Mouse (Mus musculus) inflammation-experienced regulatory T-cells (primary cell): Measurements from ENCODE around the gene Pecr. TPM values are rescaled to one million over a fixed set of nuclear protein-coding genes. Genes with fewer than 3 reads are reported as not detected.

Source experiments
- polyA plus RNA-seq, 2 experiments: library from polyadenylated mRNA; unstranded; fragments of 100-300 nt; shearing (Covaris generic); gene quantifications; one replicate each; pipeline ENCODE4 v1.2.1; 2017

Gene Pecr
- polyA plus RNA-seq: 1 to 10 TPM; 5.8 to 6.1 TPM

DNA sequence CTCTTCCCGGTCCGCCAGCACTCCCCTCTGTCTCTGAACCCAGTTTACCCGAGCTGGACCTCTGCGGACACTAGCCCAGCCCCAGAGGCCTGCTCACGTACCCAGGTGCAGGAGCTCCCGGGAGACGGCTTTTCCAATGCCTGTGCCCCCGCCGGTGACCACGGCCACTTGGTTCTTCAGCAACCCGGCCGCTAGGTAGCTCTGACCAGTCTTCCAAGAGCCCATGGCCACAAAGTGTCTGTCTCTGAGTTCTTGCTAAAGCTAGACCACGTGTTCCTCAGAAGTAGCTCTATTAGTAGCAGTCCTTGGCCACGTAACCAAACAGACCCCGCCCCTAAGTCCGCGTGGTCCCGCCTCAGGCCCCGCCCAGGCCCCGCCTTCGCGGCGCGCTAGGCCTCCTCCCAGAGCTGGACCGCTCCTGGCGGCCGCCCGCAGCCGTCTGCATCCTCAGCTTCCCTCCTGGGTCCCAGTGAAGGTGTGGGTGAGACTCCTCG is at the start of gene Pecr, which contains the start of gene Tmem169:
Gene Pecr (minus strand): TSS at position 323 of the 494 bp plus-strand sequence.
Gene Tmem169 (plus strand): TSS at position 378 of the 494 bp plus-strand sequence.

DNA sequence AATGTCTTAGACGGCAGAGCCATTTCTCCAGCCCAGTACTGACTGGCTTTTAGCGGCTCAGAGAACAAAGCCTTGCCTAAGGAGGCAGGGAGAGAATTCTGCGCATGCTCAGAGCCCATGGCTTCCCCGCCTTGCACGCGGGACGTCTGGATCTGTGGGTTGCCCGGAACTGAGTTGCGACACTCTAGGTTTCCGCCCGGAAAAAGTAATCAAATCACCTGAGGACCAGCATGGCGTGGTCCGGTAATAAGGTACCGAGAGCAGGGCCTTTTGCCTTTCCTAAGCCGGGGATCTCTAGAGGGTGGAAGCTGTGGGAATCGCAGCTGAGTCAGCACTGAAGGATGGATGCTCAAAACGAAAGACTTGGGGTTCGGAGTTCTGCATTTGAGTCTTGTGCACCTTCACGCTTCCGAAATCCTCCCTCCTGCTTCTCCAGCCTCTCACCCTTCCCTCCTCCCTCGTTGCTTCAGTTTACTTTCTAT is 23.2 kb upstream of the Pecr start, which contains the start of gene Xrcc5:
Gene Xrcc5 (plus strand): TSS at position 105 of the 482 bp plus-strand sequence.

DNA sequence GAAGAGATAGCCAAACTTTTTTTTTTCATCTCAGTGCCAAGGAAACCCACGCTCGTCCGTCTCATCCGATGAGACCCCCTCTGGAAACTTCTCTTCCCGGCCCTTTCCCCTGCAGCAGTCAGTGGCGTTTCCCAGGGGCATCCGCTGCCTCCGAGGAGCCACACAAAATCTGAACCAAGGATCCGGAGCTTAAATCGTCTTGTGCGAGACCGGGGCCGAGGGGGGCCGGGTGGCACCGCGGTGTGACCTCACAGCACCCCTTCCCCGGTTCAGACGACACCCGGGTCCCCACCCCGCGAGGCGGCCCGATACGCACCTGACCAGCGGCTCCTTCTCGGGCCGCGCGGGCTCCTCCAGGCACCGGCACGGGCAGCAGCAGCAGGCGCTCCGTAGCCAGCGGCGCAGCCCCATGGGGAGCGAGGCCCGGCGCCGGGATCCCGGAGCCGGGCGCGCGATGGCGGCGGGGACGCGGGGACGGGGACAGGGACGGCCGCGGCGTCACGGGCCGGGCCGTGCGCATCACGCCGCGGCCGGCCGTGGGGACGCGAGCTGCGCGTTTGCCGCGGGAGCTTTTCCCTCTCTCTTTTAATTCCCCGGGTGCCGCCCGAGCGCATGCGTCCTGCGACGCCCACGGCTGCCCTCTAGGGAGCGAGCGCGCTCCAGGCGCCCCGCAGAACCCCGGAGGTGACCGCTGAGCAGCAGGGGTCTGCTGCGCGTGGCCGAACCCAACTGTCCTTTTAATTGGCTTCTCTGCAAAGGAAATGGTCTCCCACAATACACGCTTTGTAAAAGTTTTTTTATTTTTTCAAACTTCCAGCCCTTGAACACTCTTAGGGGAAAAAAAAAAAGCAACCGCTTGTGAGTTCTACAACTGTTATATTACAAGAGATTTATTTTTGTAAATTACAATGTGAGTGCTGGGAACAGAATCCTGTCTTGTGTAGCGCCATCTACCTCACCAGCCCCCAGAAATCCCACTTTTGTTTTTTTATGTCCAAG is 72.1 kb downstream of the Pecr start, which contains the start of gene Mreg:
Gene Mreg (minus strand): TSS at position 607 of the 999 bp plus-strand sequence.

Other genes starting within 250 kb of the Pecr start
- gene Mreg, start 72.0 kb downstream of the Pecr start, polyA plus RNA-seq: under 1 TPM; 0.37 to 0.40 TPM
- not detected for gene Tmem169, start 55 bp upstream of the Pecr start, polyA plus RNA-seq
- 10 to 100 TPM; 35.1 to 41.2 TPM for gene Xrcc5, start 23.1 kb upstream of the Pecr start, polyA plus RNA-seq